Mouse (Mus musculus): ENCODE results near the gene Usp33.

GRCm38 (mm10) chr3:152305080-152305479 lies 41.2 kb upstream of the Usp33 start:
- TF ChIP-seq CTCF (conservative IDR thresholded peaks at IDR 0.05 in 1 of 2, IDR thresholded peaks at IDR 0.05 in 1 of 2; ENCODE audit: low read depth in 2 of 2, low read length in 2 of 2) (no peak), ETS1 (conservative IDR thresholded peaks at IDR 0.05; ENCODE audit: low read depth, low read length) (no peak), ELF1 (IDR thresholded peaks at IDR 0.05; ENCODE audit: low read depth, low read length) (no peak), MAX (IDR thresholded peaks at IDR 0.05; ENCODE audit: low read length) (no peak), POLR2A (IDR thresholded peaks at IDR 0.05; ENCODE audit: low read depth, low read length) (no peak), MXI1 (IDR thresholded peaks at IDR 0.05; ENCODE audit: low read depth, low read length) (no peak), ZKSCAN1 (IDR thresholded peaks at IDR 0.05; ENCODE audit: borderline replicate concordance, low read depth, low read length) (no peak), PAX5 (IDR thresholded peaks at IDR 0.05; ENCODE audit: low read length) (no peak), BHLHE40 (IDR thresholded peaks at IDR 0.05; ENCODE audit: low read depth, low read length) (no peak), GABPA (IDR thresholded peaks at IDR 0.05; ENCODE audit: insufficient replicate concordance, low read depth, low read length) (no peak)

Data from CH12.LX (cell line).